Mouse (Mus musculus): ENCODE data around the gene Gpr149.

The Gpr149 gene

GRCm38 (mm10) chr3:62604973-62605372 lies at the start of gene Gpr149:
TSS of gene Gpr149 (minus strand) at chr3:62605140.
- no peak for DNase-seq (ENCODE audit: low spot score in 2 of 2)

DNA sequence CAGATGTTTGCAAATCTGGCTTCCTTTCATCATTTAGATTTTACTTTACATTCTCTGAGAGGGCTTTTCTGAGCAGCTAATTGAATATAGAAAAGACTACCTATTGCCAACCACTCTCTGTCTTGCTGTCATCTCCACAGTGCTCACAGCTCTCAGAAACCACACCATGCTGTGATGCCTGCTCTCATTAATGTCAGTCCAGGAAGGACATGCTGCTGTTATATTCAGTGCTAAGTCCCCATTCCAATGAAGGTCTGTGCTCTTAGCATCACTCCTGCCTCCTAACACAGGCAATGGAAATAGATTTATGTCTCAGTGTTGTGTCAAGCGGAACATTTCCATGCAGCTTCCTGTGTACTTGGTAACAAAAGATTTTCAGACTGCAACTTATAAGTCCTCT lies 45.6 kb upstream of the Gpr149 start:
- DNase-seq (ENCODE audit: low spot score in 2 of 2), result no peak

- DNase-seq (ENCODE audit: low spot score in 2 of 2), result no peak
Observed at GRCm38 (mm10) chr3:62610861-62611260, 5.9 kb upstream of the Gpr149 start.

- no peak for DNase-seq (ENCODE audit: low spot score in 2 of 2)
Observed at GRCm38 (mm10) chr3:62605931-62606330, 991 bp upstream of the Gpr149 start.

- DNase-seq (ENCODE audit: low spot score in 2 of 2), result no peak
Observed at GRCm38 (mm10) chr3:62604047-62604391, 921 bp downstream of the Gpr149 start.

- no peak for DNase-seq (ENCODE audit: low spot score in 2 of 2)
Observed at GRCm38 (mm10) chr3:62603231-62604046, 1.5 kb downstream of the Gpr149 start.

DNA sequence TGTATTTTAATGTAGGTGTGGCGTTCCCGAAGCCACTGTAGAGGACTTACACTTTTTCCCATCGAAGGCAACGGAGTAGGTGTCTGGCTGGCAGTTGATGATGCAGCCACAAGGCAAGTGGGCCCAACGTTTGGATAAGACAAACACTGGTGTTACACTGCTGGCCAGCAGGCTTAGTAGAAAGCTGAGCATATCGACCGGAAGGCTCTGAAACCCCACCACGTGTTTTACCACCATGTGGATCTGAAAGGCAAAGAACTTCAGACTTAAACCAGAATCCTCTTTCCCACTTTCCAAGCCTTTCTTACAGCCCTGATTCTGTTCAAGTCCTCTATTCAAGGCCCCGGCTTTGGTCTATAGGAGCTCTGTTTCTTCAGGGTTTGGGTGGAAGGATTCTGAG lies 2.5 kb downstream of the Gpr149 start:
- no peak for DNase-seq (ENCODE audit: low spot score in 2 of 2)

DNA sequence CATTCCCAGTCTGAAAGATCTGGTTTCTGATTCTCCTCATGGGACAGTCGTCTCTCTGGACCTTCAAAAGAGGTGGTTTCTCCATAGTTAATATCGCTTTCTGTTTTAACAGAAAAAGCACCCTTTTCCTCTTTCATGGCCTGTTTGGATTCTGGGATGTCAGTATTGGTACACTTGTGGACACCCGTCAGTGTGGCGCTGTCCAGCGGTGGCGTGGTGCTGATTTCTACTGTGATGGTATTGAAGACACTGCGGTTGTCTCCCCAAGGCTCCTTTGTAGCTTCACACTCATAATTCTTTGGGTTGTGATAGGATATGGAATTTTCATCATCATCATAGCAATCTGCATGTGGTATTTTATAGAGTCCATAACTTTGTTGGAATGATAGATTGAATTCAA lies 10.1 kb downstream of the Gpr149 start:
- no peak for DNase-seq (ENCODE audit: low spot score in 2 of 2)

DNA sequence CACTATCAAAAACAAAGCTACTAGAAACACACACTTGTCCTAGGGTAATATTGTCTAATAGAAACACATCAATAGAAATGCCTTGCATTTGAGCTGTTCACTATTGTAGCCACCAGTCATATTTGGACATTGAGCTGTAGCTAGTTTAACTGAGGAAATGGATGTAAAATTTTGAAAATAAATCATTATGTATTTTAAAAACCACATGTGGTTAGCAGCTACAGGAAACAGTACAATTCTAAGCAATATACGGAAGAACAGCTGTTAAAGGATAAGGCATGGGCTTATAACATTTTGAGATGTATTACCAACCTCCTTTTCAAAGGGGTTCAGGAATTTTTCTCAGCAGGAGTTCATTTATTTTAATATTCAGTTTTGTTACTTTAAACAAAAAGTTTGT lies 19.9 kb downstream of the Gpr149 start:
- DNase-seq (ENCODE audit: low spot score in 2 of 2), result no peak

- DNase-seq (ENCODE audit: low spot score in 2 of 2), result no peak
Observed at GRCm38 (mm10) chr3:62527593-62527992, 77.3 kb downstream of the Gpr149 start.

GRCm38 (mm10) chr3:62527160-62527559 lies 77.8 kb downstream of the Gpr149 start:
- no peak for DNase-seq (ENCODE audit: low spot score in 2 of 2)

- DNase-seq (ENCODE audit: low spot score in 2 of 2), result no peak
Observed at GRCm38 (mm10) chr3:62507206-62507647, 97.7 kb downstream of the Gpr149 start.

DNA sequence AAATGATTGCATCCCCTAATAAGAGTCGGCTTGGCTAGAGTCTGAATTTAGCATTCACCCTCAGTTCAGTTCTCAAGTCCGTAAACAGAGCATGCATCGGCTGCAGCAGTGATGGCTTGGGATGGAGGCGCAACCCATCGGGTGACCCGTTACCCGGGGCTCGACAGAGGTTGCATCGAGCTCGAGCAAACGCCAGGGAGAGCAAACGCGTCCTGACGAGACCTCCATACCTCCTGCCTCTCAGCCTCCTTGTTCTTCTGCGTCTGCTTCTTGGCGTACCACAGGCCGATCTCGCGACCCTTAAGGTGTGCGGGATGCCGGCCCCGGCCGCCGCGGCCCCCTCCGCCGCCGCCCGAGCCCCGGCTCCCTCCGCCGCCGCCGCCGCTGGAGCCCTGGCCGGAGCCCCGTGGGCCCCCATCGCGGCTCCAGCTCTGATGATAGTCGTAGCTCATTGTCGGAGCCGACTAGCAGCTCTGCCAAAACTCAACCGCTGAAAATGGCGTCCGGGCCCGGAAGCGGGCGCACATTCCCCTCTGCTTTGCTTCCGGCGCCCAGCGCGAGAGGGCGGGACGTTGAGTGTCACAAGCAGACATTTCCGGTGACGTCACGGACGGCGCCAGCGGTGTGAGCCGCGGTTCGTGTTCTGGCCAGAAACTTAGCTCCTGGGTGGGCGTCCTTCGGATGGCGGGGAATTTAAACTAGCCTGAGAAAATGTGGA lies 98.3 kb downstream of the Gpr149 start, which contains the start of gene Dhx36:
Gene Dhx36 (minus strand): TSS at position 517 of the 718 bp plus-strand sequence.
- DNase-seq (ENCODE audit: low spot score in 2 of 2), result peak; percentile 93 to 97

- DNase-seq (ENCODE audit: low spot score in 2 of 2), result no peak
Observed at GRCm38 (mm10) chr3:62505166-62505900, 99.6 kb downstream of the Gpr149 start.

- DNase-seq (ENCODE audit: low spot score in 2 of 2), result no peak
Observed at GRCm38 (mm10) chr3:62499327-62499726, 105.6 kb downstream of the Gpr149 start.

DNA sequence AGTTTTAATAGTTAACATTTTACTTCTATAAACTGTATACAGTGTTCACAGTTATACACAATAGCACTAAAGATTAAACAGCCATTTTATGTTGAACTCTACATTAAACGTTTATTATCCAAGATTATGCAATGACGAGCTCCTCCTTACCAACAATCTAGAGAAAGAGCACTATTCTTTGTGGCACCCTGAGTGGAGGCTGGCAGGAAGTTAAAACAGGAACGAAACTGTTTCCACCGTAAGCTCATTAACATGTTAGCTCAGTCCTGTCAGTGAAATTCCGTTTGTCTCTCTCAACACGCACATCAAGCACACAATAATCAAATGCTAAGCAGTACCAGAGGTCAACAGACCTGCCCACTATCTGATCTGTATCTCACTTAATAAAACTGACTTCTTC lies 112.4 kb downstream of the Gpr149 start:
- DNase-seq (ENCODE audit: low spot score in 2 of 2), result no peak

DNA sequence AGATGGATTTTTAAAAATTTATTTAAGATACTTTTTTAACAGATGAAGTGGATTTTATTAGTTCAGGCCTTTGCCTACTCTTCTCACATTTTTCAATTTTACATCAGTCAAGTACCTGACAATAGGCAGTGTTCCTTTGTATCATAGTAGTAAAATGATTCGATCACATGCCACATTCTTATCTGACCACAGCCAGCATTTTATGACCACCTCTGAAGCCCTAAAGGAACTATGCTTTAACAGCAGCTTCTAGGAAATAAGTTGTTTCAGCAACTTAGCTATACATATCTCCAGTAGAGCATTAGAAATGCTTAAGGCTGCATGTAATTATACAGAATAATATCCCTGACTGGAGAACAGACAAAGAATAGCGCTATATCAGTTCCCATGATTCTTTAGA lies 120.6 kb downstream of the Gpr149 start:
- DNase-seq (ENCODE audit: low spot score in 2 of 2), result no peak

All from urinary bladder, postnatal 4 days (tissue).